Mouse (Mus musculus) Patski (cell line): ENCODE measurements around the gene Slc23a4. TPM values are rescaled to one million over a fixed set of nuclear protein-coding genes. Genes with fewer than 3 reads are reported as not detected.

Experiments used
- ATAC-seq: fragments of 100-300 bp; one replicate; pipeline ENCODE4 v1.8.0; 2021
- CTCF ChIA-PET: fragments of 350-600 bp; sonication (Branson Sonifier 250); formaldehyde crosslinking; loops from one replicate; lab custom pipeline; 2022; ENCODE audit warnings: inconsistent platforms; lab: Charles Lee
- POLR2A ChIA-PET: fragments of 350-600 bp; sonication (Branson Sonifier 250); formaldehyde crosslinking; loops from one replicate; lab custom pipeline; 2022; ENCODE audit warnings: antibody characterized with exemption, inconsistent platforms; lab: Charles Lee
- DNase-seq: peaks from one replicate; pipeline ENCODE4 v3.0.0-alpha.2; 2011; ENCODE audit warnings: low read depth, low spot score
- H3K27me3 ChIP-seq: fragments of 371-371 bp; one replicate; pipeline ENCODE4 v1.5.1; 2021
- CTCF ChIP-seq: fragments of 100-300 bp; IDR thresholded peaks from one replicate; pipeline ENCODE4 v1.5.1; 2021
- in situ Hi-C: fragments of 300-500 bp; cut with MboI; formaldehyde crosslinking; loops from 3 replicates; pipeline ENCODE4 v1.11.1; 2018; ENCODE audit warnings: low pct_unique_long_range_greater_than_20kb, mixed read lengths
- polyA plus RNA-seq: library from polyadenylated mRNA; unstranded; gene quantifications from one replicate; pipeline ENCODE4 v1.2.3, GENCODE M21; 2021

Slc23a4 gene
- polyA plus RNA-seq, 1 experiment from 2014 or later = 0.10 TPM

- ChIA-PET CTCF (no interaction called here), POLR2A (no interaction called here)
- no peak for TF ChIP-seq CTCF
- DNase-seq (no peak), ATAC-seq (no peak)
- in situ Hi-C loops = no loop called here
- H3K27me3 ChIP-seq = peaks cover 9% of the 10 kb centered on the region
Observed at GRCm38 (mm10) chr6:34941496-34941895, 46.7 kb downstream of the Slc23a4 start.

- POLR2A ChIA-PET = no interaction called here
- no peak for TF ChIP-seq CTCF
- DNase-seq (no peak), ATAC-seq (no peak)
- CTCF ChIA-PET = interaction anchor here (1.2 to 3.2 kb wide), 2 partner anchors 10 to 13 kb away, joined by 4 to 18 read pairs; no protein-coding TSS in a partner anchor
- H3K27me3 ChIP-seq = peaks cover 9% of the 10 kb centered on the region
- in situ Hi-C loops = no loop called here
Observed at GRCm38 (mm10) chr6:34939451-34939850, 48.8 kb downstream of the Slc23a4 start.

GRCm38 (mm10) chr6:34938929-34939325 is 49.3 kb downstream of the Slc23a4 start:
- POLR2A ChIA-PET = no interaction called here
- TF ChIP-seq CTCF = no peak
- CTCF ChIA-PET = interaction anchor here (1.2 to 3.2 kb wide), 2 partner anchors 10 to 12 kb away, joined by 4 to 18 read pairs; no protein-coding TSS in a partner anchor
- in situ Hi-C loops = no loop called here
- ATAC-seq (no peak), DNase-seq (no peak)
- peaks cover 12% of the 10 kb centered on the region for H3K27me3 ChIP-seq

GRCm38 (mm10) chr6:34938280-34938928 is 49.8 kb downstream of the Slc23a4 start:
- ChIA-PET POLR2A (no interaction called here), CTCF (interaction anchor here (3.2 kb wide), 1 partner anchor 12 kb away, joined by 18 read pairs; no protein-coding TSS in a partner anchor)
- TF ChIP-seq CTCF = no peak
- no peak for ATAC-seq
- H3K27me3 ChIP-seq = peaks cover 13% of the 10 kb centered on the region
- DNase-seq = no peak
- in situ Hi-C loops = no loop called here

- no peak for ATAC-seq
- no peak for TF ChIP-seq CTCF
- DNase-seq = no peak
- H3K27me3 ChIP-seq = peaks cover 18% of the 10 kb centered on the region
- ChIA-PET POLR2A (no interaction called here), CTCF (interaction anchor here (1.1 to 3.2 kb wide), 4 partner anchors 10 to 58 kb away, joined by 3 to 18 read pairs (median 4); no protein-coding TSS in a partner anchor)
- in situ Hi-C loops = no loop called here
Observed at GRCm38 (mm10) chr6:34936743-34937142, 51.5 kb downstream of the Slc23a4 start.

GRCm38 (mm10) chr6:34932633-34933032 is 55.6 kb downstream of the Slc23a4 start:
- DNase-seq (no peak), ATAC-seq (no peak)
- H3K27me3 ChIP-seq = peaks cover 16% of the 10 kb centered on the region
- in situ Hi-C loops = no loop called here
- ChIA-PET CTCF (no interaction called here), POLR2A (interaction anchor here (0.6 kb wide), 1 partner anchor 135 kb away, joined by 4 read pairs; no protein-coding TSS in a partner anchor)
- TF ChIP-seq CTCF = no peak

GRCm38 (mm10) chr6:34927594-34927993 is 60.6 kb downstream of the Slc23a4 start:
- H3K27me3 ChIP-seq = peaks cover 2% of the 10 kb centered on the region
- ATAC-seq (no peak), DNase-seq (no peak)
- ChIA-PET CTCF (interaction anchor here (1.0 to 2.3 kb wide), 8 partner anchors 11 to 417 kb away, joined by 3 to 18 read pairs (median 4); partner anchors contain the start of genes Agbl3 and Wdr91), POLR2A (no interaction called here)
- in situ Hi-C loops = no loop called here
- no peak for TF ChIP-seq CTCF

- ATAC-seq (peak; percentile 66), DNase-seq (no peak)
- H3K27me3 ChIP-seq = peaks cover 2% of the 10 kb centered on the region
- POLR2A ChIA-PET = no interaction called here
- TF ChIP-seq CTCF = peak; percentile 92
- CTCF ChIA-PET = interaction anchor here (0.7 to 2.3 kb wide), 12 partner anchors 8 to 416 kb away, joined by 3 to 18 read pairs (median 4); partner anchors contain the start of genes Agbl3 and Wdr91
- in situ Hi-C loops = no loop called here
Observed at GRCm38 (mm10) chr6:34927156-34927555, 61.0 kb downstream of the Slc23a4 start.

GRCm38 (mm10) chr6:34921941-34922340 is 66.3 kb downstream of the Slc23a4 start:
- H3K27me3 ChIP-seq = no peaks in the 10 kb centered on the region
- peak; percentile 59 for TF ChIP-seq CTCF
- ChIA-PET POLR2A (interaction anchor here (0.6 kb wide), 1 partner anchor 538 kb away, joined by 5 read pairs; no protein-coding TSS in a partner anchor), CTCF (interaction anchor here (0.6 to 1.1 kb wide), 4 partner anchors 15 to 75 kb away, joined by 3 to 4 read pairs (median 4); no protein-coding TSS in a partner anchor)
- in situ Hi-C loops = loop anchor here (5.0 kb wide), 1 partner anchor 410 kb away; no protein-coding TSS in a partner anchor
- ATAC-seq (peak; percentile 63), DNase-seq (peak; percentile 6)

GRCm38 (mm10) chr6:34920631-34921030 is 67.6 kb downstream of the Slc23a4 start:
- H3K27me3 ChIP-seq = no peaks in the 10 kb centered on the region
- in situ Hi-C loops = loop anchor here (5.0 kb wide), 1 partner anchor 408 kb away; no protein-coding TSS in a partner anchor
- POLR2A ChIA-PET = no interaction called here
- CTCF ChIA-PET = interaction anchor here (1.3 kb wide), 1 partner anchor 15 kb away, joined by 3 read pairs; no protein-coding TSS in a partner anchor
- TF ChIP-seq CTCF = no peak
- ATAC-seq (no peak), DNase-seq (no peak)
